Mouse (Mus musculus): ENCODE measurements around the gene Defb45. TPM values are rescaled to one million over a fixed set of nuclear protein-coding genes. Genes with fewer than 3 reads are reported as not detected.

Defb45 gene
- polyA plus RNA-seq, 1 experiment = not detected

- Histone ChIP-seq H3K27me3 (replicated peaks) (peaks cover 26% of the 10 kb centered on the region), H3K9me3 (peaks cover 9% of the 10 kb centered on the region), H3K36me3 (replicated peaks; ENCODE audit: low read length) (no peaks in the 10 kb centered on the region), H3K4me3 (replicated peaks) (no peak overlapping the region), H3K4me1 (peaks cover 18% of the 10 kb centered on the region)
- TF ChIP-seq GATA1 (IDR thresholded peaks at IDR 0.05; ENCODE audit: borderline replicate concordance, low read length) = no peak
- no peak for TF ChIP-seq FLI1 (IDR thresholded peaks at IDR 0.05; ENCODE audit: low read length)
Observed at GRCm38 (mm10) chr2:152612193-152612592, 13.0 kb upstream of the Defb45 start.

GRCm38 (mm10) chr2:152608719-152609118 lies 9.5 kb upstream of the Defb45 start:
- Histone ChIP-seq H3K36me3 (replicated peaks; ENCODE audit: low read length) (no peaks in the 10 kb centered on the region), H3K27me3 (replicated peaks) (peaks cover 39% of the 10 kb centered on the region), H3K4me1 (peaks cover 46% of the 10 kb centered on the region), H3K4me3 (replicated peaks) (no peak overlapping the region), H3K9me3 (peaks cover 15% of the 10 kb centered on the region)
- TF ChIP-seq GATA1 (IDR thresholded peaks at IDR 0.05; ENCODE audit: borderline replicate concordance, low read length) (no peak), FLI1 (IDR thresholded peaks at IDR 0.05; ENCODE audit: low read length) (no peak)

- Histone ChIP-seq H3K9me3 (peaks cover 18% of the 10 kb centered on the region), H3K27me3 (replicated peaks) (peaks cover 39% of the 10 kb centered on the region), H3K36me3 (replicated peaks; ENCODE audit: low read length) (no peaks in the 10 kb centered on the region), H3K4me1 (peaks cover 46% of the 10 kb centered on the region), H3K4me3 (replicated peaks) (no peak overlapping the region)
- TF ChIP-seq GATA1 (IDR thresholded peaks at IDR 0.05; ENCODE audit: borderline replicate concordance, low read length) (no peak), FLI1 (IDR thresholded peaks at IDR 0.05; ENCODE audit: low read length) (no peak)
Observed at GRCm38 (mm10) chr2:152607746-152608145, 8.5 kb upstream of the Defb45 start.

GRCm38 (mm10) chr2:152604057-152604456 lies 4.9 kb upstream of the Defb45 start, which contains the start of gene Defb36:
Gene Defb36 (plus strand): TSS chr2:152604327.
- Histone ChIP-seq H3K4me1 (peaks cover 49% of the 10 kb centered on the region), H3K36me3 (replicated peaks; ENCODE audit: low read length) (no peaks in the 10 kb centered on the region)

GRCm38 (mm10) chr2:152601275-152601960 lies 2.2 kb upstream of the Defb45 start:
- Histone ChIP-seq H3K27me3 (replicated peaks) (peaks cover 12% of the 10 kb centered on the region), H3K4me1 (peaks cover 45% of the 10 kb centered on the region), H3K9me3 (peaks cover 22% of the 10 kb centered on the region), H3K4me3 (replicated peaks) (no peak overlapping the region), H3K36me3 (replicated peaks; ENCODE audit: low read length) (no peaks in the 10 kb centered on the region)
- no peak for TF ChIP-seq GATA1 (IDR thresholded peaks at IDR 0.05; ENCODE audit: borderline replicate concordance, low read length)
- TF ChIP-seq FLI1 (IDR thresholded peaks at IDR 0.05; ENCODE audit: low read length) = no peak

More at GRCm38 (mm10) chr2:152604057-152604456, 4.9 kb upstream of the Defb45 start, which contains the start of gene Defb36:
- no peak within 1 kb of the TSS for H3K4me3 ChIP-seq (replicated peaks)
- peaks cover 30% of the 10 kb centered on the region for H3K9me3 ChIP-seq
- peaks cover 25% of the 10 kb centered on the region for H3K27me3 ChIP-seq (replicated peaks)
- no peak for TF ChIP-seq GATA1 (IDR thresholded peaks at IDR 0.05; ENCODE audit: borderline replicate concordance, low read length)
- TF ChIP-seq FLI1 (IDR thresholded peaks at IDR 0.05; ENCODE audit: low read length) = no peak

GRCm38 (mm10) chr2:152600076-152600475 lies 877 bp upstream of the Defb45 start:
- no peaks in the 10 kb centered on the region for H3K36me3 ChIP-seq (replicated peaks; ENCODE audit: low read length)
- peaks cover 7% of the 10 kb centered on the region for H3K27me3 ChIP-seq (replicated peaks)
- TF ChIP-seq FLI1 (IDR thresholded peaks at IDR 0.05; ENCODE audit: low read length) (no peak), GATA1 (IDR thresholded peaks at IDR 0.05; ENCODE audit: borderline replicate concordance, low read length) (no peak)
- no peak overlapping the region for H3K4me3 ChIP-seq (replicated peaks)
- peaks cover 22% of the 10 kb centered on the region for H3K9me3 ChIP-seq
- peaks cover 31% of the 10 kb centered on the region for H3K4me1 ChIP-seq

GRCm38 (mm10) chr2:152589021-152589420 lies 10.2 kb downstream of the Defb45 start:
- no peaks in the 10 kb centered on the region for H3K9me3 ChIP-seq
- TF ChIP-seq GATA1 (IDR thresholded peaks at IDR 0.05; ENCODE audit: borderline replicate concordance, low read length) (no peak), FLI1 (IDR thresholded peaks at IDR 0.05; ENCODE audit: low read length) (no peak)
- no peaks in the 10 kb centered on the region for H3K36me3 ChIP-seq (replicated peaks; ENCODE audit: low read length)
- peak overlapping the region; percentile 5 for H3K4me3 ChIP-seq (replicated peaks)
- H3K27me3 ChIP-seq (replicated peaks) = peaks cover 39% of the 10 kb centered on the region
- H3K4me1 ChIP-seq = peaks cover 59% of the 10 kb centered on the region

- TF ChIP-seq GATA1 (IDR thresholded peaks at IDR 0.05; ENCODE audit: borderline replicate concordance, low read length) (no peak), FLI1 (IDR thresholded peaks at IDR 0.05; ENCODE audit: low read length) (no peak)
- H3K9me3 ChIP-seq = no peaks in the 10 kb centered on the region
- H3K27me3 ChIP-seq (replicated peaks) = peaks cover 40% of the 10 kb centered on the region
- H3K4me3 ChIP-seq (replicated peaks) = no peak overlapping the region
- peaks cover 65% of the 10 kb centered on the region for H3K4me1 ChIP-seq
- no peaks in the 10 kb centered on the region for H3K36me3 ChIP-seq (replicated peaks; ENCODE audit: low read length)
Observed at GRCm38 (mm10) chr2:152588450-152588849, 10.7 kb downstream of the Defb45 start.

- no peak overlapping the region for H3K4me3 ChIP-seq (replicated peaks)
- H3K36me3 ChIP-seq (replicated peaks; ENCODE audit: low read length) = no peaks in the 10 kb centered on the region
- peaks cover 42% of the 10 kb centered on the region for H3K27me3 ChIP-seq (replicated peaks)
- peaks cover 64% of the 10 kb centered on the region for H3K4me1 ChIP-seq
- TF ChIP-seq GATA1 (IDR thresholded peaks at IDR 0.05; ENCODE audit: borderline replicate concordance, low read length) (no peak), FLI1 (IDR thresholded peaks at IDR 0.05; ENCODE audit: low read length) (no peak)
- no peaks in the 10 kb centered on the region for H3K9me3 ChIP-seq
Observed at GRCm38 (mm10) chr2:152586926-152587560, 12.2 kb downstream of the Defb45 start.

- TF ChIP-seq GATA1 (IDR thresholded peaks at IDR 0.05; ENCODE audit: borderline replicate concordance, low read length) (no peak), FLI1 (IDR thresholded peaks at IDR 0.05; ENCODE audit: low read length) (no peak)
- peaks cover 67% of the 10 kb centered on the region for H3K27me3 ChIP-seq (replicated peaks)
- H3K9me3 ChIP-seq = no peaks in the 10 kb centered on the region
Observed at GRCm38 (mm10) chr2:152580612-152581011, 18.6 kb downstream of the Defb45 start.

More at GRCm38 (mm10) chr2:152580612-152581011, 18.6 kb downstream of the Defb45 start:
- H3K4me3 ChIP-seq (replicated peaks) = no peak overlapping the region
- no peaks in the 10 kb centered on the region for H3K36me3 ChIP-seq (replicated peaks; ENCODE audit: low read length)
- peaks cover 28% of the 10 kb centered on the region for H3K4me1 ChIP-seq

Measured in megakaryocyte, embryonic 14.5 days (primary cell).